26 mouse cellular contexts compared by ENCODE assay signal in genomic region chr7:117226294-117226693, GRCm38 (mm10).
DNase-seq lines count a peak whose midpoint lies in the region; ATAC-seq and TF ChIP-seq lines count a peak whose summit lies in the region.
"Had no signal": no experiment of that assay in that cellular context is flagged by ENCODE, and none has a peak within 500 bp of the region (broad histone marks: within the 10 kb centered on the region; RNA-seq: fewer than 3 reads in every experiment).

No protein-coding gene starts in this region.

- no peak overlapping the region for H3K9ac ChIP-seq in embryonic facial prominence, embryonic 14.5 days (ENCODE audit: low read depth, low read length)
- no peak overlapping the region for H3K9ac ChIP-seq in kidney, embryonic 14.5 days (ENCODE audit: low read depth, low read length)
- H3K9ac ChIP-seq in kidney, postnatal 0 days (ENCODE audit: low read depth, low read length): no peak overlapping the region
- H3K9ac ChIP-seq in lung, embryonic 16.5 days (ENCODE audit: low read length): no peak overlapping the region
- no peak overlapping the region for H3K9ac ChIP-seq in lung, postnatal 0 days (replicated peaks; ENCODE audit: low read depth)
- H3K9ac ChIP-seq: embryonic facial prominence, embryonic 15.5 days; forebrain, postnatal 0 days; heart, embryonic 13.5 days; hindbrain, embryonic 14.5 days had no signal

- no peak for TF ChIP-seq CTCF in kidney, postnatal 0 days (IDR thresholded peaks at IDR 0.05; ENCODE audit: low read depth)
- no peak for TF ChIP-seq CTCF in lung, postnatal 0 days (IDR thresholded peaks at IDR 0.05)

- no peak overlapping the region for H3K27ac ChIP-seq in embryonic facial prominence, embryonic 14.5 days (replicated peaks; ENCODE audit: low read depth, low read length)
- no peak overlapping the region for H3K27ac ChIP-seq in embryonic facial prominence, embryonic 10.5 days (replicated peaks)
- H3K27ac ChIP-seq in kidney, embryonic 14.5 days (ENCODE audit: low read depth, low read length): no peak overlapping the region
- no peak overlapping the region for H3K27ac ChIP-seq in kidney, postnatal 0 days
- no peak overlapping the region for H3K27ac ChIP-seq in lung, embryonic 16.5 days (ENCODE audit: low read length)
- no peak overlapping the region for H3K27ac ChIP-seq in lung, postnatal 0 days (ENCODE audit: low read length)
- H3K27ac ChIP-seq: embryonic facial prominence, embryonic 15.5 days; gastrocnemius, adult 2 months; heart, embryonic 13.5 days; hindbrain, embryonic 14.5 days had no signal

- H3K4me1 ChIP-seq in embryonic facial prominence, embryonic 14.5 days (ENCODE audit: control insufficient read depth, insufficient read depth, low read length): no peaks in the 10 kb centered on the region
- peaks cover 7% of the 10 kb centered on the region for H3K4me1 ChIP-seq in embryonic facial prominence, embryonic 10.5 days
- no peaks in the 10 kb centered on the region; the same call in 1 of the 2 replicates for H3K4me1 ChIP-seq in kidney, embryonic 14.5 days (ENCODE audit: control insufficient read depth, insufficient read depth, low read length)
- no peaks in the 10 kb centered on the region for H3K4me1 ChIP-seq in kidney, postnatal 0 days (replicated peaks; ENCODE audit: insufficient read depth, low read length)
- H3K4me1 ChIP-seq in lung, embryonic 16.5 days (replicated peaks; ENCODE audit: control insufficient read depth, insufficient read depth, low read length): 0 out of 2 replicates have a peak, but pooled peaks cover 8% of the 10 kb centered on the region
- no peaks in the 10 kb centered on the region for H3K4me1 ChIP-seq in lung, postnatal 0 days (ENCODE audit: insufficient read depth, low read depth, low read length)

- H3K4me2 ChIP-seq in embryonic facial prominence, embryonic 14.5 days (ENCODE audit: low read depth, low read length): no peak overlapping the region
- H3K4me2 ChIP-seq in kidney, embryonic 14.5 days (replicated peaks; ENCODE audit: low read depth, low read length): no peak overlapping the region
- no peak overlapping the region for H3K4me2 ChIP-seq in kidney, postnatal 0 days (ENCODE audit: low read length)
- no peak overlapping the region for H3K4me2 ChIP-seq in lung, embryonic 16.5 days (ENCODE audit: low read depth, low read length)
- no peak overlapping the region for H3K4me2 ChIP-seq in lung, postnatal 0 days (replicated peaks; ENCODE audit: low read depth, low read length)
- H3K4me2 ChIP-seq: embryonic facial prominence, embryonic 15.5 days; heart, embryonic 13.5 days; hindbrain, embryonic 14.5 days had no signal

- H3K27me3 ChIP-seq in embryonic facial prominence, embryonic 14.5 days (replicated peaks; ENCODE audit: control insufficient read depth, insufficient read depth, low read length): no peaks in the 10 kb centered on the region
- H3K27me3 ChIP-seq in embryonic facial prominence, embryonic 10.5 days (replicated peaks; ENCODE audit: low read depth, poor library complexity, severe bottlenecking): no peaks in the 10 kb centered on the region
- H3K27me3 ChIP-seq in kidney, embryonic 14.5 days (ENCODE audit: control insufficient read depth, insufficient read depth, low read length): no peaks in the 10 kb centered on the region
- H3K27me3 ChIP-seq in kidney, postnatal 0 days (ENCODE audit: insufficient read depth, low read length): no peaks in the 10 kb centered on the region
- H3K27me3 ChIP-seq in lung, embryonic 16.5 days (ENCODE audit: control insufficient read depth, insufficient read depth, low read depth, low read length): no peaks in the 10 kb centered on the region
- no peaks in the 10 kb centered on the region for H3K27me3 ChIP-seq in lung, postnatal 0 days (replicated peaks; ENCODE audit: insufficient read depth, low read length)
- H3K27me3 ChIP-seq: embryonic facial prominence, embryonic 15.5 days; heart, embryonic 13.5 days had no signal

- TF ChIP-seq EP300 in lung, postnatal 0 days (IDR thresholded peaks at IDR 0.05): no peak

- no peaks in the 10 kb centered on the region for H3K36me3 ChIP-seq in embryonic facial prominence, embryonic 14.5 days (ENCODE audit: control insufficient read depth, insufficient read depth, low read length)
- H3K36me3 ChIP-seq in embryonic facial prominence, embryonic 10.5 days (replicated peaks): no peaks in the 10 kb centered on the region
- H3K36me3 ChIP-seq in kidney, embryonic 14.5 days (ENCODE audit: control insufficient read depth, insufficient read depth, low read length): no peaks in the 10 kb centered on the region
- H3K36me3 ChIP-seq in kidney, postnatal 0 days (ENCODE audit: insufficient read depth, low read length): no peaks in the 10 kb centered on the region
- no peaks in the 10 kb centered on the region for H3K36me3 ChIP-seq in lung, embryonic 16.5 days (ENCODE audit: control insufficient read depth, insufficient read depth, low read length)
- H3K36me3 ChIP-seq in lung, postnatal 0 days (ENCODE audit: insufficient read depth, low read length): no peaks in the 10 kb centered on the region
- H3K36me3 ChIP-seq: embryonic facial prominence, embryonic 15.5 days; heart, embryonic 13.5 days had no signal

- H3K9me3 ChIP-seq in embryonic facial prominence, embryonic 14.5 days (ENCODE audit: control insufficient read depth, low read length): no peaks in the 10 kb centered on the region
- H3K9me3 ChIP-seq in embryonic facial prominence, embryonic 10.5 days: no peaks in the 10 kb centered on the region
- no peaks in the 10 kb centered on the region for H3K9me3 ChIP-seq in kidney, embryonic 14.5 days (ENCODE audit: control insufficient read depth, low read length)
- no peaks in the 10 kb centered on the region for H3K9me3 ChIP-seq in kidney, postnatal 0 days (replicated peaks; ENCODE audit: low read length)
- no peaks in the 10 kb centered on the region for H3K9me3 ChIP-seq in lung, embryonic 16.5 days (ENCODE audit: control insufficient read depth, low read length)
- no peaks in the 10 kb centered on the region for H3K9me3 ChIP-seq in lung, postnatal 0 days (ENCODE audit: low read length)
- H3K9me3 ChIP-seq: embryonic facial prominence, embryonic 15.5 days; heart, embryonic 13.5 days had no signal

- H3K4me3 ChIP-seq in embryonic facial prominence, embryonic 14.5 days (ENCODE audit: low read depth, low read length): no peak overlapping the region
- no peak overlapping the region for H3K4me3 ChIP-seq in embryonic facial prominence, embryonic 10.5 days
- no peak overlapping the region for H3K4me3 ChIP-seq in kidney, embryonic 14.5 days (ENCODE audit: low read length)
- no peak overlapping the region for H3K4me3 ChIP-seq in kidney, postnatal 0 days (replicated peaks; ENCODE audit: low read depth, low read length)
- no peak overlapping the region for H3K4me3 ChIP-seq in lung, embryonic 16.5 days (ENCODE audit: low read length)
- H3K4me3 ChIP-seq in lung, postnatal 0 days (ENCODE audit: low read depth, low read length): no peak overlapping the region
- H3K4me3 ChIP-seq: embryonic facial prominence, embryonic 15.5 days; gastrocnemius, adult 2 months; heart, embryonic 13.5 days had no signal

- ATAC-seq in embryonic facial prominence, embryonic 14.5 days (ENCODE audit: low read depth): no peak
- peak; percentile 71; the same call in 1 of the 2 replicates for ATAC-seq in kidney, embryonic 14.5 days (ENCODE audit: low FRiP score, low TSS enrichment)
- no peak; the same call in 1 of the 2 replicates for ATAC-seq in kidney, postnatal 0 days (replicated peaks; ENCODE audit: low FRiP score, low read depth)
- ATAC-seq in lung, embryonic 16.5 days (ENCODE audit: low read depth): peak; percentile 41; the same call in 1 of the 2 replicates
- ATAC-seq in lung, postnatal 0 days: no peak
- ATAC-seq: activated CD4-positive, CD25-positive, alpha-beta regulatory T cell, adult 4 months; forebrain, embryonic 14.5 days; forebrain, postnatal 0 days had no signal

- peak; percentile 13 for DNase-seq in embryonic facial prominence, embryonic 14.5 days (ENCODE audit: low spot score)
- DNase-seq in embryonic facial prominence, embryonic 10.5 days (ENCODE audit: low spot score): no peak
- no peak for DNase-seq in kidney, adult 9 months
- peak; percentile 81 for DNase-seq in kidney, postnatal 0 days (ENCODE audit: low spot score)
- no peak for DNase-seq in kidney, adult 11 months
- no peak for DNase-seq in lung, postnatal 0 days (ENCODE audit: low spot score)
- DNase-seq: adrenal gland, adult 8-10 months; adrenal gland, postnatal 25 days; cerebellum, adult 11-12 months; cerebellum, adult 8-10 months; cerebellum, postnatal 10 days; cerebellum, postnatal 36 days; embryo, embryonic 11 days; forebrain, postnatal 0 days; gastrocnemius, adult 2 months; gastrocnemius, postnatal 14 days; heart, adult 18-20 months; heart, postnatal 14 days; heart, postnatal 4 days had no signal

Comparison
In these comparisons a context has a peak if more than half of its experiments do, and no peak if none do; other contexts are left out.
1. ATAC-seq: peak in kidney, embryonic 14.5 days (single experiment) and lung, embryonic 16.5 days (single experiment); none in embryonic facial prominence, embryonic 14.5 days (single experiment), kidney, postnatal 0 days (single experiment) and lung, postnatal 0 days (single experiment).
2. DNase-seq: peak in embryonic facial prominence, embryonic 14.5 days (single experiment) and kidney, postnatal 0 days (single experiment); none in embryonic facial prominence, embryonic 10.5 days (single experiment), kidney, adult 9 months (single experiment), kidney, adult 11 months (single experiment) and lung, postnatal 0 days (single experiment).